Mouse (Mus musculus) cerebellum, adult 8-10 months (tissue): Measurements from ENCODE around the gene Card19.

Source experiments
- DNase-seq: peaks from one replicate; pipeline ENCODE4 v3.0.0; 2022

Gene Card19

GRCm38 (mm10) chr13:49192156-49192855, 23.5 kb downstream of the Card19 start:
- no peak for DNase-seq

GRCm38 (mm10) chr13:49191673-49192035, 24.2 kb downstream of the Card19 start:
- DNase-seq, result no peak

GRCm38 (mm10) chr13:49190876-49191672, 24.8 kb downstream of the Card19 start:
- no peak for DNase-seq

- DNase-seq, result no peak
These were observed 25.6 kb downstream of the Card19 start for GRCm38 (mm10) chr13:49189970-49190870.

GRCm38 (mm10) chr13:49188966-49189360, 26.9 kb downstream of the Card19 start:
- no peak for DNase-seq

GRCm38 (mm10) chr13:49188219-49188965, 27.4 kb downstream of the Card19 start:
- DNase-seq, result no peak

GRCm38 (mm10) chr13:49187288-49188218, 28.3 kb downstream of the Card19 start, which contains the start of gene Ninj1:
TSS of gene Ninj1 (plus strand) at chr13:49187485.
- DNase-seq, result peak; percentile 74

- peak; percentile 48 for DNase-seq
These were observed 29.0 kb downstream of the Card19 start for GRCm38 (mm10) chr13:49186798-49187287.

- no peak for DNase-seq
These were observed 32.2 kb downstream of the Card19 start for GRCm38 (mm10) chr13:49183646-49184045.

- DNase-seq, result no peak
These were observed 32.7 kb downstream of the Card19 start for GRCm38 (mm10) chr13:49183161-49183560.

GRCm38 (mm10) chr13:49181411-49181984, 34.3 kb downstream of the Card19 start:
- DNase-seq, result peak; percentile 79

GRCm38 (mm10) chr13:49180691-49181090, 35.1 kb downstream of the Card19 start:
- no peak for DNase-seq

GRCm38 (mm10) chr13:49180274-49180673, 35.6 kb downstream of the Card19 start:
- no peak for DNase-seq

GRCm38 (mm10) chr13:49178839-49179585, 36.8 kb downstream of the Card19 start:
- DNase-seq, result peak; percentile 87

GRCm38 (mm10) chr13:49175509-49175908, 40.3 kb downstream of the Card19 start:
- DNase-seq, result no peak

GRCm38 (mm10) chr13:49172971-49173596, 42.8 kb downstream of the Card19 start:
- DNase-seq, result peak; percentile 93

- peak; percentile 82 for DNase-seq
These were observed 43.5 kb downstream of the Card19 start for GRCm38 (mm10) chr13:49172335-49172734.

- DNase-seq, result no peak
These were observed 44.1 kb downstream of the Card19 start for GRCm38 (mm10) chr13:49171729-49172128.

GRCm38 (mm10) chr13:49170623-49171022, 45.2 kb downstream of the Card19 start:
- no peak for DNase-seq
